Mouse (Mus musculus): Measurements from ENCODE around the gene Gm17334. TPM values are rescaled to one million over a fixed set of nuclear protein-coding genes. Genes with fewer than 3 reads are reported as not detected.

Gm17334 gene
- polyA plus RNA-seq, 1 experiment = 1.2 TPM

- Histone ChIP-seq H3K4me1 (ENCODE audit: control insufficient read depth, insufficient read depth, insufficient read length) (no peaks in the 10 kb centered on the region; the same call in 1 of the 2 replicates), H3K4me3 (ENCODE audit: extremely low read depth, insufficient read depth, insufficient read length) (no peak overlapping the region), H3K36me3 (ENCODE audit: control insufficient read depth, insufficient read depth, low read length) (no peaks in the 10 kb centered on the region), H3K27ac (ENCODE audit: insufficient read depth, low read length) (no peak overlapping the region), H3K27me3 (ENCODE audit: control insufficient read depth, insufficient read depth, low read length) (no peaks in the 10 kb centered on the region)
- 94% methylated on average over 5 of the region's 5 CpGs for WGBS
- TF ChIP-seq POLR2A (IDR thresholded peaks at IDR 0.05; ENCODE audit: low read depth, low read length) (no peak), CTCF (IDR thresholded peaks at IDR 0.05; ENCODE audit: extremely low read depth, insufficient read depth, insufficient read length, insufficient replicate concordance) (no peak)
- no peak for DNase-seq (ENCODE audit: low read depth in 1 of 2, low spot score in 2 of 2)
Observed at GRCm38 (mm10) chr11:53816841-53817375, 43.9 kb upstream of the Gm17334 start.

- no peak for TF ChIP-seq CTCF (IDR thresholded peaks at IDR 0.05; ENCODE audit: extremely low read depth, insufficient read depth, insufficient read length, insufficient replicate concordance)
- TF ChIP-seq POLR2A (IDR thresholded peaks at IDR 0.05; ENCODE audit: low read depth, low read length) = no peak
- Histone ChIP-seq H3K4me1 (ENCODE audit: control insufficient read depth, insufficient read depth, insufficient read length) (peaks cover 11% of the 10 kb centered on the region), H3K36me3 (ENCODE audit: control insufficient read depth, insufficient read depth, low read length) (no peaks in the 10 kb centered on the region), H3K27ac (ENCODE audit: insufficient read depth, low read length) (no peak overlapping the region), H3K27me3 (ENCODE audit: control insufficient read depth, insufficient read depth, low read length) (no peaks in the 10 kb centered on the region), H3K4me3 (ENCODE audit: extremely low read depth, insufficient read depth, insufficient read length) (no peak overlapping the region)
- DNase-seq (ENCODE audit: low read depth in 1 of 2, low spot score in 2 of 2) = no peak
- WGBS = 60% methylated on average over 3 of the region's 3 CpGs
Observed at GRCm38 (mm10) chr11:53814810-53815209, 41.8 kb upstream of the Gm17334 start.

GRCm38 (mm10) chr11:53813001-53813868 lies 40.2 kb upstream of the Gm17334 start:
- Histone ChIP-seq H3K4me1 (ENCODE audit: control insufficient read depth, insufficient read depth, insufficient read length) (peaks cover 11% of the 10 kb centered on the region), H3K27ac (ENCODE audit: insufficient read depth, low read length) (no peak overlapping the region), H3K4me3 (ENCODE audit: extremely low read depth, insufficient read depth, insufficient read length) (no peak overlapping the region), H3K27me3 (ENCODE audit: control insufficient read depth, insufficient read depth, low read length) (no peaks in the 10 kb centered on the region), H3K36me3 (ENCODE audit: control insufficient read depth, insufficient read depth, low read length) (no peaks in the 10 kb centered on the region)
- 93% methylated on average over 16 of the region's 16 CpGs for WGBS
- TF ChIP-seq CTCF (IDR thresholded peaks at IDR 0.05; ENCODE audit: extremely low read depth, insufficient read depth, insufficient read length, insufficient replicate concordance) (no peak), POLR2A (IDR thresholded peaks at IDR 0.05; ENCODE audit: low read depth, low read length) (no peak)
- DNase-seq (ENCODE audit: low read depth in 1 of 2, low spot score in 2 of 2) = no peak

GRCm38 (mm10) chr11:53811312-53811711 lies 38.3 kb upstream of the Gm17334 start:
- H3K27ac ChIP-seq (ENCODE audit: insufficient read depth, low read length) = no peak overlapping the region
- no peaks in the 10 kb centered on the region for H3K36me3 ChIP-seq (ENCODE audit: control insufficient read depth, insufficient read depth, low read length)
- no peak overlapping the region for H3K4me3 ChIP-seq (ENCODE audit: extremely low read depth, insufficient read depth, insufficient read length)
- WGBS = 70% methylated on average over 3 of the region's 3 CpGs
- H3K27me3 ChIP-seq (ENCODE audit: control insufficient read depth, insufficient read depth, low read length) = no peaks in the 10 kb centered on the region
- TF ChIP-seq CTCF (IDR thresholded peaks at IDR 0.05; ENCODE audit: extremely low read depth, insufficient read depth, insufficient read length, insufficient replicate concordance) = no peak
- no peak for TF ChIP-seq POLR2A (IDR thresholded peaks at IDR 0.05; ENCODE audit: low read depth, low read length)
- DNase-seq (ENCODE audit: low read depth in 1 of 2, low spot score in 2 of 2) = no peak
- H3K4me1 ChIP-seq (ENCODE audit: control insufficient read depth, insufficient read depth, insufficient read length) = peaks cover 11% of the 10 kb centered on the region

- Histone ChIP-seq H3K27me3 (ENCODE audit: control insufficient read depth, insufficient read depth, low read length) (no peaks in the 10 kb centered on the region), H3K27ac (ENCODE audit: insufficient read depth, low read length) (no peak overlapping the region), H3K36me3 (ENCODE audit: control insufficient read depth, insufficient read depth, low read length) (no peaks in the 10 kb centered on the region), H3K4me3 (ENCODE audit: extremely low read depth, insufficient read depth, insufficient read length) (no peak overlapping the region), H3K4me1 (ENCODE audit: control insufficient read depth, insufficient read depth, insufficient read length) (peaks cover 11% of the 10 kb centered on the region)
- no peak for DNase-seq (ENCODE audit: low read depth in 1 of 2, low spot score in 2 of 2)
- TF ChIP-seq CTCF (IDR thresholded peaks at IDR 0.05; ENCODE audit: extremely low read depth, insufficient read depth, insufficient read length, insufficient replicate concordance) (no peak), POLR2A (IDR thresholded peaks at IDR 0.05; ENCODE audit: low read depth, low read length) (no peak)
- WGBS = 75% methylated on average over 2 of the region's 2 CpGs
Observed at GRCm38 (mm10) chr11:53810749-53811148, 37.8 kb upstream of the Gm17334 start.

- Histone ChIP-seq H3K4me3 (ENCODE audit: extremely low read depth, insufficient read depth, insufficient read length) (no peak overlapping the region), H3K36me3 (ENCODE audit: control insufficient read depth, insufficient read depth, low read length) (no peaks in the 10 kb centered on the region), H3K27ac (ENCODE audit: insufficient read depth, low read length) (no peak overlapping the region), H3K4me1 (ENCODE audit: control insufficient read depth, insufficient read depth, insufficient read length) (peaks cover 11% of the 10 kb centered on the region), H3K27me3 (ENCODE audit: control insufficient read depth, insufficient read depth, low read length) (no peaks in the 10 kb centered on the region)
- TF ChIP-seq CTCF (IDR thresholded peaks at IDR 0.05; ENCODE audit: extremely low read depth, insufficient read depth, insufficient read length, insufficient replicate concordance) = no peak
- no peak for TF ChIP-seq POLR2A (IDR thresholded peaks at IDR 0.05; ENCODE audit: low read depth, low read length)
- no peak for DNase-seq (ENCODE audit: low read depth in 1 of 2, low spot score in 2 of 2)
- WGBS = 44% methylated on average over 5 of the region's 5 CpGs
Observed at GRCm38 (mm10) chr11:53810156-53810555, 37.2 kb upstream of the Gm17334 start.

GRCm38 (mm10) chr11:53809354-53809753 lies 36.4 kb upstream of the Gm17334 start:
- no peak for DNase-seq (ENCODE audit: low read depth in 1 of 2, low spot score in 2 of 2)
- Histone ChIP-seq H3K27me3 (ENCODE audit: control insufficient read depth, insufficient read depth, low read length) (no peaks in the 10 kb centered on the region), H3K4me1 (ENCODE audit: control insufficient read depth, insufficient read depth, insufficient read length) (peaks cover 11% of the 10 kb centered on the region), H3K27ac (ENCODE audit: insufficient read depth, low read length) (no peak overlapping the region), H3K36me3 (ENCODE audit: control insufficient read depth, insufficient read depth, low read length) (no peaks in the 10 kb centered on the region), H3K4me3 (ENCODE audit: extremely low read depth, insufficient read depth, insufficient read length) (no peak overlapping the region)
- TF ChIP-seq CTCF (IDR thresholded peaks at IDR 0.05; ENCODE audit: extremely low read depth, insufficient read depth, insufficient read length, insufficient replicate concordance) (no peak), POLR2A (IDR thresholded peaks at IDR 0.05; ENCODE audit: low read depth, low read length) (no peak)
- WGBS = 69% methylated on average over 5 of the region's 5 CpGs
